Mouse (Mus musculus) ES-E14 (cell line): Measurements from ENCODE around the gene Ap2b1. TPM values are rescaled to one million over a fixed set of nuclear protein-coding genes. Genes with fewer than 3 reads are reported as not detected.

Experiments
- DNase-seq: peaks from one replicate; pipeline ENCODE4 v3.0.0-alpha.2; 2013; ENCODE audit warnings: low read depth, low spot score
- H3K27ac ChIP-seq: 2 replicates; pipeline ENCODE4 v1.5.1; 2012; ENCODE audit warnings: low read depth, mild to moderate bottlenecking, low read length, moderate library complexity, mixed read lengths; ENCODE audit not compliant: poor library complexity, insufficient read depth, severe bottlenecking
- H3K36me3 ChIP-seq: 2 replicates; pipeline ENCODE4 v1.6.1; 2012; ENCODE audit warnings: mild to moderate bottlenecking, low read length, moderate library complexity, mixed read lengths; ENCODE audit not compliant: control insufficient read depth, poor library complexity, insufficient read depth, severe bottlenecking
- H3K4me1 ChIP-seq, 2 experiments: fragments of 150-350 bp in 1 of 2; sonication (generic) in 1 of 2; 2 replicates each; pipeline ENCODE4 v1.6.1; 2012; ENCODE audit warnings: low read length in 2 of 2, mild to moderate bottlenecking in 1 of 2, mixed read lengths in 1 of 2; ENCODE audit not compliant: control insufficient read depth in 2 of 2, insufficient read depth in 2 of 2, poor library complexity in 1 of 2
- H3K4me3 ChIP-seq, 2 experiments: fragments of 150-350 bp in 1 of 2; sonication (generic) in 1 of 2; 2 replicates each; pipeline ENCODE4 v1.5.1; 2012; ENCODE audit warnings: low read length in 2 of 2, low read depth in 1 of 2, mild to moderate bottlenecking in 1 of 2, mixed read lengths in 1 of 2; ENCODE audit not compliant: insufficient read depth in 1 of 2, poor library complexity in 1 of 2, severe bottlenecking in 1 of 2
- H3K9ac ChIP-seq: 2 replicates; pipeline ENCODE4 v1.6.1; 2012; ENCODE audit warnings: low read depth, mild to moderate bottlenecking, low read length, mixed read lengths; ENCODE audit not compliant: poor library complexity, insufficient read depth, severe bottlenecking
- H3K9me3 ChIP-seq: fragments of 150-350 bp; sonication (generic); 2 replicates; pipeline ENCODE4 v1.6.1; 2012; ENCODE audit warnings: low read depth, mild to moderate bottlenecking, low read length; ENCODE audit not compliant: control insufficient read depth, insufficient read depth
- CHD2 ChIP-seq: IDR thresholded peaks from 2 replicates; pipeline ENCODE4 v1.6.1; 2014; ENCODE audit warnings: mild to moderate bottlenecking, low read depth, low read length, inconsistent platforms
- HCFC1 ChIP-seq: IDR thresholded peaks from 2 replicates; pipeline ENCODE4 v1.6.1; 2012; ENCODE audit warnings: low read length, inconsistent platforms, borderline replicate concordance; ENCODE audit not compliant: insufficient read depth
- MAFK ChIP-seq: IDR thresholded peaks from 2 replicates; pipeline ENCODE4 v1.6.1; 2014; ENCODE audit warnings: mild to moderate bottlenecking, low read depth, low read length, inconsistent platforms; ENCODE audit not compliant: insufficient read depth
- ZC3H11A ChIP-seq: IDR thresholded peaks from 2 replicates; pipeline ENCODE4 v1.6.1; 2012; ENCODE audit warnings: low read depth, mild to moderate bottlenecking, inconsistent platforms, low read length, borderline replicate concordance
- ZNF384 ChIP-seq: IDR thresholded peaks from 2 replicates; pipeline ENCODE4 v1.6.1; 2012; ENCODE audit warnings: low read depth, low read length, inconsistent platforms
- in situ Hi-C, 2 experiments: fragments of 600-800 bp; cut with MboI; formaldehyde crosslinking; loops; one replicate each; pipeline ENCODE4 v1.15.1; 2025; ENCODE audit warnings: low sequenced_read_pairs in 2 of 2, inconsistent platforms in 1 of 2; ENCODE audit not compliant: unreplicated experiment in 2 of 2
- total RNA-seq: library from RNA; depleted of rRNA; stranded (reverse); fragments of 300-350 nt; gene quantifications from 2 replicates; pipeline ENCODE4 v1.2.3, GENCODE M21; 2012

Gene Ap2b1
- total RNA-seq, 1 experiment, result 58.5 TPM

DNA sequence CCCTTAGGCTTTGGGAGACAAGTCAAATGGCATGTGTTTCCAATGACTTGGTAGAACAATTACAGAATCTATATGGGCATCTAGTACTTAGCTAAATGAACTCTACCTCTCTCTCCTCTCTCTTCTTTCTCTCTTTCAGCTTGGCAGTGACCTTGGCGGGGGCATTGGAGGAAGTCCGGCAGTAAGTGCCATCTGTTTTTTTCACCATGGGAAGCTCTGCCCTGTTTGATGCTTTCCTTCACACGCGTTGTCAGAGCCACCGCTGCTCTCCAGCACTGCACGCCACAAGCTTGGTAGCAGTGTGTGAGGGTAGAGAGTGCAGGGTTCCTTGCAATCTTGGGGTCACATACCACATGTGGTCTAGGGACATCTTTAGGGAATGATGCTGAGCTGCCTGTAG lies 65.8 kb downstream of the Ap2b1 start:
- DNase-seq, result no peak
- in situ Hi-C loops, result no loop called here
- peaks cover 12% of the 10 kb centered on the region for H3K36me3 ChIP-seq

DNA sequence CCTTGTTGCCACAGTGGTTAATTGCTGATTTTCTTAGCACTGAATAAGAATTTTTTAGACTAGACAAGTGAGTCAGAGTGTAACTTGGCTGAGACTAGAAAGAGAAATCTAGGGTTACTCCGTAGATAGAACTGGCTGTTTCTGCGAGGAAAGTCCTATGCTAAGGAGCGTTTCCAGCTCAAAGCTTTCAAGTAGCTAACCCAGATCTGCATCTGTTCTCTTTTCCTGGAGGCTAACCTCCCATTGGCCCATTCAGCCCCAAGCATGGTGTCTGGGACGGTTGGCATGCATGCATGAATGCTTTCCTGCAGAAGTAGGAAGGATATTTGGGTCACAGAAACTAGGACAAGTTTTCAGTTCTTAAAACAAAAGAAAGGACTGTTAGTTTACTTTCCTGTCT lies 72.4 kb downstream of the Ap2b1 start:
- no peak for DNase-seq
- peaks cover 0 to 2% of the 10 kb centered on the region in 2 experiments; a peak in 2 of 4 replicates for H3K4me1 ChIP-seq
- no peak for TF ChIP-seq HCFC1
- TF ChIP-seq MAFK, result no peak
- TF ChIP-seq CHD2, result no peak
- TF ChIP-seq ZC3H11A, result no peak
- no peak overlapping the region for H3K9ac ChIP-seq
- H3K4me3 ChIP-seq, result no peak overlapping the region
- no peaks in the 10 kb centered on the region for H3K9me3 ChIP-seq
- in situ Hi-C loops, result no loop called here
- no peak overlapping the region for H3K27ac ChIP-seq
- peaks cover 9% of the 10 kb centered on the region for H3K36me3 ChIP-seq

More for the DNA sequence above, 65.8 kb downstream of the Ap2b1 start:
- Histone ChIP-seq H3K9ac (no peak overlapping the region), H3K9me3 (no peaks in the 10 kb centered on the region), H3K27ac (no peak overlapping the region), H3K4me3 (no peak overlapping the region), H3K4me1 (no peaks in the 10 kb centered on the region; a peak in 1 of 4 replicates)
- TF ChIP-seq HCFC1, result no peak

DNA sequence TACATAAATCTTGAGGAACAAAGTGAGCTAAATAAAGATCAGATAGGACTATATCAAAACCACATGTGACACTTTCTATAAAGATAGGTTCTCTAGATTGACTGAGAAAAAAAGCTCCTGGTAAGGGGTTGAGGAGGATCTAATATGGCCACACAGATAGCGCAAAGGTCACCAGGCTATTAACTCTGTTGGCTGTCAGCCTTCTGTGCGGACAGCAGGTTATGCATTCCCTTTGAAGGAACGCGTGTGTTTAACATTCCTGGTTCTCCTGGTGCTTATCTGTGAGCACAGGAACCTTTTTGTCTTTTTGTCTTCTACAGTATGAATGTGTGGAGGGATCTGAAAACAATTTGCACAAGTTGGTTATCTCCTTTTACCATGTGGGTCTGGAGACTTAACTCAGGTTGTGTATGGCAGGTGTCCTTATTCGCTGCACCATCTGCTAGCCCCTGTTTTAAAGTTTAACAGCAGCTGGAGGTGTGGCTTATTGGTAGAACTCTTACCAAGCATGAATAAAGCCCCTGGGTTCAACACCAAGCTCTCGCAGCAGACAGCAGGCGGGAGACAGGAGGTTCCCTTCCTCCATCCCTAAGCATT lies 81.0 kb downstream of the Ap2b1 start:
- Histone ChIP-seq H3K36me3 (no peaks in the 10 kb centered on the region), H3K27ac (no peak overlapping the region), H3K9me3 (no peaks in the 10 kb centered on the region), H3K4me1 (no peaks in the 10 kb centered on the region), H3K9ac (no peak overlapping the region), H3K4me3 (no peak overlapping the region)
- no peak for DNase-seq
- in situ Hi-C loops, result no loop called here
- TF ChIP-seq ZC3H11A (no peak), ZNF384 (no peak), CHD2 (no peak), HCFC1 (no peak), MAFK (no peak)

DNA sequence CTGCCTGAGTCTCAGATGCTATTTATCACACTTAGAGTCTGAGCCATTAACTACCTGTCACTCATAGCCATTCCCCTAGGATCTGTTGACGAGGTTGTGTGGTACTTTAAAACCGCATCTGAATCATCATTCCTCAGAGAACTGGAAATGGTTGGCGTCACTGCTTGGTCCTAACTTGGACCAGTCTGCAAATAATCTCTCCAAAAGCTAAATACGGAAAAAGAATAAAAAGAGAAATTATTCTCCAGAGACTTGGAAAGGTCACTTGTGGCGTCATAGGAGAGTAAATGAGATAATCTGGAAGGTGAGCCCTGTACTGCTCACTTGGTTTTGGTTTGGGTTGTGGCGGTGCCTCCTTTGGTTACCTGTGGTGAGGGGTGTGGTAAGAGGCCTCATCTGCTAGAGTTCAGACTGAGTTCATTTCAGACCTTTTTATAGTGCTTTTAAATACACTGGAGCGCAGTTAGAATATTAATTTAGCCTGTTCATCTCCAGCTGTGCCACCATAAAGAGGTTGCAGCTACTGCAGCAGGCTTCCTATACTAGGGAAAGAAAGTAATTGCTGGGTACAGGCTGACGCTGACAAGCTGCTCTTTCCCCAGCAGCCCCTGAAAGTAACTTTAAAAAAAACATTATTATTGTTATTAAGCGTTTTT lies 84.2 kb downstream of the Ap2b1 start:
- no peak for DNase-seq
- H3K9ac ChIP-seq, result no peak overlapping the region
- TF ChIP-seq ZNF384 (no peak), CHD2 (no peak), ZC3H11A (no peak), HCFC1 (no peak), MAFK (no peak)
- H3K4me1 ChIP-seq, result no peaks in the 10 kb centered on the region
- in situ Hi-C loops, result no loop called here
- no peak overlapping the region for H3K27ac ChIP-seq
- no peak overlapping the region for H3K4me3 ChIP-seq
- no peaks in the 10 kb centered on the region for H3K36me3 ChIP-seq
- H3K9me3 ChIP-seq, result no peaks in the 10 kb centered on the region

DNA sequence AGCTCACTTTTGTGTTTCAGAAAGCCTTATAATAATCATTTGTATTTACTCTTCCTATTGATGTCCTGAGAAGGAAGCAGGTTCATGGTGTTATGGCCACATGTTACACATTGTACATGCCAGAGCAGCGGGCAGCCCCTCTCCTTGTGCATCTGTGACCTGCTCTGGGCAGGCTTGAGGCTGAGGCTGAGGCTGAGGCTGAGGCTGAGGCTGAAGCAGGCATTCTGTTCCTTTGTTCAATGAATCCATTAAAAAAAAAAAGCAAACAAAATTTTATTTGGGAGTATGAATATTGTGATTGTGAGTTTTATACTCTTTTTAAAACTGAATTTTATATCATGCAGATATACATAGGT lies 84.7 kb downstream of the Ap2b1 start:
- Histone ChIP-seq H3K9me3 (no peaks in the 10 kb centered on the region), H3K9ac (no peak overlapping the region), H3K4me1 (no peaks in the 10 kb centered on the region), H3K4me3 (no peak overlapping the region), H3K36me3 (no peaks in the 10 kb centered on the region), H3K27ac (no peak overlapping the region)
- no peak for TF ChIP-seq HCFC1
- TF ChIP-seq CHD2, result no peak
- no peak for TF ChIP-seq ZC3H11A
- no peak for TF ChIP-seq MAFK
- no peak for TF ChIP-seq ZNF384
- in situ Hi-C loops, result no loop called here
- DNase-seq, result no peak
